Mouse (Mus musculus) liver, embryonic 15.5 days (tissue): ENCODE results near the gene Gm45799. TPM values are rescaled to one million over a fixed set of nuclear protein-coding genes. Genes with fewer than 3 reads are reported as not detected.

ENCODE experiments used
- ATAC-seq: fragments of 200-750 bp; cut with Nextera tagmentation; 2 replicates; pipeline ENCODE4 v1.8.0; 2017; ENCODE audit warnings: moderate number of reproducible peaks, mild to moderate bottlenecking, moderate library complexity; ENCODE audit not compliant: insufficient read depth
- H3K27ac ChIP-seq: fragments of 300-500 bp; sonication (generic); replicated peaks from 2 replicates; pipeline ENCODE4 v1.5.1; 2015; ENCODE audit warnings: mild to moderate bottlenecking, inconsistent platforms
- H3K27me3 ChIP-seq: fragments of 300-500 bp; sonication (generic); 2 replicates; pipeline ENCODE4 v1.6.1; 2015; ENCODE audit warnings: mild to moderate bottlenecking, inconsistent platforms
- H3K36me3 ChIP-seq: fragments of 300-500 bp; sonication (generic); replicated peaks from 2 replicates; pipeline ENCODE4 v1.6.1; 2015; ENCODE audit warnings: moderate library complexity, mild to moderate bottlenecking, inconsistent platforms
- H3K4me1 ChIP-seq: fragments of 300-500 bp; sonication (generic); replicated peaks from 2 replicates; pipeline ENCODE4 v1.6.1; 2015; ENCODE audit warnings: inconsistent platforms
- H3K4me2 ChIP-seq: fragments of 300-500 bp; sonication (generic); 2 replicates; pipeline ENCODE4 v1.6.1; 2015; ENCODE audit warnings: moderate library complexity, mild to moderate bottlenecking, inconsistent platforms
- H3K4me3 ChIP-seq: fragments of 300-500 bp; sonication (generic); replicated peaks from 2 replicates; pipeline ENCODE4 v1.5.1; 2015; ENCODE audit warnings: mild to moderate bottlenecking, inconsistent platforms
- H3K9ac ChIP-seq: fragments of 300-500 bp; sonication (generic); 2 replicates; pipeline ENCODE4 v1.6.1; 2015; ENCODE audit warnings: moderate library complexity, mild to moderate bottlenecking, inconsistent platforms
- H3K9me3 ChIP-seq: fragments of 300-500 bp; sonication (generic); replicated peaks from 2 replicates; pipeline ENCODE4 v1.6.1; 2016; ENCODE audit warnings: inconsistent platforms
- WGBS: fragments of 180-500 bp; shearing (Covaris S2); methylation state at CpG from one replicate; pipeline ENCODE4 v1.1.7; 2015; ENCODE audit warnings: mixed read lengths; ENCODE audit not compliant: insufficient replicate concordance; 5-methylcytosine and 5-hydroxymethylcytosine counted together
- polyA plus RNA-seq: library from polyadenylated mRNA; unstranded; fragments of >200 nt; fragmentation: Nextera tagmentation; extraction: Ambion mirVana; gene quantifications from 2 replicates; pipeline ENCODE4 v1.2.1, GENCODE M21; 2015

The Gm45799 gene
- 14.4 and 24.6 TPM in 2 replicates for polyA plus RNA-seq

DNA sequence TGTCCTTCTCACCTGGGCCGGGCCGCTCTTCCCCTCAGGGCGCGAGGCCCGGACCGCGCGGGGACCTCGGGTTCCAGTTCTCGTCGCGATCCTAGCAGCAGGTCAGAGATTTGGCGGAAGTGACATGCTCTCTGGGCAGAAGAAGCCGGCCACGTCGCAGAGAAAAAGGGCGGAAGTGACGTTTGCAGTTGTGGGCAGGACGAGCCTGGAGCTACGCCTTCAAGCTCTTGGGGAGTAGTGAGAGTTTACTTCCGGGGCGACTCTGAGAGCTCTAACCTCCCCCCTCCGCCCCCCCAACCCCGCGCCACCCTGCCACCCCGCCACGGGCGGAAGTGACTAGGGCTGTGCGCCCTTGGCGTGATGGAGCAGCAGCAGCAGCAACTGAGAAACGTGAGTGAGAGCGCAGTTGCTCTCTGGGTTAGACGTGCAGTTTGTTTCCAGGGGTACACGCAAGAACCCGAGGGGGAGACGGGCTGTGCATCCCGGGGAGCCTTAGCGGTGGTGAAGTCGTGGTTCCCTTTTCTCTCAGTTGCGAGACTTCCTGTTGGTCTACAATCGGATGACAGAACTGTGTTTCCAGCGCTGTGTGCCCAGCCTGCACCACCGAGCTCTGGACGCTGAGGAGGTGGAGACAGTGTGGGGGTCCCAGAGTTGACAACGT, at the start of gene Gm45799, which contains the start of gene Arfip2:
Gene Gm45799 (plus strand): TSS at position 320 of the 661 bp plus-strand sequence.
Gene Arfip2 (minus strand): TSS at position 184 of the 661 bp plus-strand sequence.
- Histone ChIP-seq H3K27me3 (no peaks in the 10 kb centered on the region), H3K4me2 (peak within 1 kb of the TSS; percentile 96), H3K4me3 (peak within 1 kb of the TSS; percentile 76), H3K27ac (peak within 1 kb of the TSS; percentile 80), H3K9me3 (no peaks in the 10 kb centered on the region), H3K4me1 (peaks cover 36% of the 10 kb centered on the region), H3K36me3 (peaks cover 27% of the 10 kb centered on the region), H3K9ac (peak within 1 kb of the TSS; percentile 67)
- peak; percentile 95 for ATAC-seq
- under 1% methylated on average over 45 of the region's 45 CpGs for WGBS

DNA sequence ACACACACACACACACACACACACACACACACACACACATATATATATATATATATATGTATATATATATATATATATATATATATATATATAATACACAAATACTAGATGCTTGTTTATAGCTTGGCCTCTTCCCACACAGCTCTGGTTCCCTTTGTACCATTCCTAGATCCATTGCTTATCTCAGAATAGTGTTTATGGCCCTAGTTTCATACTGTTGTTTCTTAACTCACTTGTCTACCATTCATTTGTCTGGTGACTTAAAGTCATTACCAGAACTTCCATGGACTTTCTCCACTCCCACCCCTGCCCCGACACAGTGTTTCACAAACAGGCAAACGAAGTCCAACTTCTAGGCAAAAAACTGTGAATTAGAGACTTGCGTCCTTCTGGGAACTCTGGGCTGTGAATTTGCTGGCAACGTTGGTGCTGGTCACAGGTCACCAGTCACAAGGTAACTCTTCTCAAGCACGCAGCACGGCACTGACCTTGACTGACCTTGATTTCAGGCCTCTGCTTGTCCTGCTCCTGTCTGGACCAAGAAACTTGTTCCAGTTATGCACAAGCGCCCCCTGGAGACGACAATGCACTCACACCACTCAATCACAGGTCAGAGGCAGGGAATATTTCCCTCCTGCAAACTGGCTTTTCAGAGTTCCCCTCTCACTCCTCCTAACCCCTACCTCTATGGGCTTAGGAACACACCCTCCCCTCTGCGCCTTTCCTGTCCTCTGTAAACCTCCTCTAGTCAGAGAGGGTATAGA, 37.3 kb upstream of the Gm45799 start:
- Histone ChIP-seq H3K9me3 (no peaks in the 10 kb centered on the region), H3K4me1 (no peaks in the 10 kb centered on the region), H3K36me3 (no peaks in the 10 kb centered on the region), H3K27me3 (no peaks in the 10 kb centered on the region), H3K9ac (no peak overlapping the region), H3K4me2 (no peak overlapping the region), H3K4me3 (no peak overlapping the region), H3K27ac (no peak overlapping the region)
- ATAC-seq, result 0 out of 2 replicates have a peak, but pooled peaks have one; percentile 40
- WGBS, result 29% methylated on average over 9 of the region's 9 CpGs

DNA sequence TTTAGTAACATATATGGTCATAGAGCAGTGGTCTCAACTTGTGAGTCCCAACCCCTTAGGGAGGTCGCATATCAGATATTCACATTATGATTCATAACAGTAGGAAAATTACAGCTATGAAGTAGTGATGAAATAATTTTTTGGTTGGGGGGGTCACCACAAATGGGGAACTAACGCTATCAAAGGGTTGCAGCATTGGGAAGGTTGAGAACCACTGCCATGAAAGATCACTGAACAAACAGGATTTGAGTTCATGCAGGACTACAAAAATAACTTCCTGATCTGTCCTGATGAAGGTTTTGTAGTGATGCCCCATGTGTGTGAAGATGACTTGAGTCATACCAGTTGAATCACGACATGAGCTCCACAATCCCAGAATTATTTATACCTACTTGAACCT, 31.9 kb upstream of the Gm45799 start:
- Histone ChIP-seq H3K36me3 (peaks cover 7% of the 10 kb centered on the region), H3K27ac (no peak overlapping the region), H3K4me2 (no peak overlapping the region), H3K9me3 (no peaks in the 10 kb centered on the region), H3K9ac (no peak overlapping the region), H3K4me1 (no peaks in the 10 kb centered on the region), H3K27me3 (no peaks in the 10 kb centered on the region), H3K4me3 (no peak overlapping the region)
- 43% methylated on average over 3 of the region's 3 CpGs for WGBS
- no peak for ATAC-seq

DNA sequence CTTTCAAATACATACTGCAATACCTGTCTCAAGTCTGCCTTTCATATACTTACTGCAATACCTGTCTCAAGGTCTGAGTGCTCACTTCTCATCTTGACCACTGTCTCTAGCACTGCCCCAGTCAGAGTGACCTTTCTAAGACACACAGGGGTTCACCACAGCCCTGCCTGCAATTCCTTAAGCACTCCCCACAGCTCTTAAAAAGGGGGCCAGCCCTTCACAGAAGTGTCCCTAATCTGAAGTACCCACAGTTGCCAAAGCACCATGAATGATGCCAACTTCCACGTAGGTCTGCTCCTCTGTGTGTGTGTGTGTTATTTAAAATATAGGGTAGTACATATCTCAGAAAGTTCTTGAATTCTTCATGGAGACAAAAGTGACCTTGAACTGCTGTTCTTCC, 28.6 kb upstream of the Gm45799 start:
- no peaks in the 10 kb centered on the region for H3K9me3 ChIP-seq
- H3K4me3 ChIP-seq, result no peak overlapping the region
- no peaks in the 10 kb centered on the region for H3K4me1 ChIP-seq
- no peaks in the 10 kb centered on the region for H3K27me3 ChIP-seq
- no peak overlapping the region for H3K4me2 ChIP-seq
- no peak overlapping the region for H3K9ac ChIP-seq
- H3K27ac ChIP-seq, result no peak overlapping the region
- peaks cover 7% of the 10 kb centered on the region for H3K36me3 ChIP-seq
- WGBS, result 49% methylated on average over 1 of the region's 1 CpGs
- ATAC-seq, result no peak

DNA sequence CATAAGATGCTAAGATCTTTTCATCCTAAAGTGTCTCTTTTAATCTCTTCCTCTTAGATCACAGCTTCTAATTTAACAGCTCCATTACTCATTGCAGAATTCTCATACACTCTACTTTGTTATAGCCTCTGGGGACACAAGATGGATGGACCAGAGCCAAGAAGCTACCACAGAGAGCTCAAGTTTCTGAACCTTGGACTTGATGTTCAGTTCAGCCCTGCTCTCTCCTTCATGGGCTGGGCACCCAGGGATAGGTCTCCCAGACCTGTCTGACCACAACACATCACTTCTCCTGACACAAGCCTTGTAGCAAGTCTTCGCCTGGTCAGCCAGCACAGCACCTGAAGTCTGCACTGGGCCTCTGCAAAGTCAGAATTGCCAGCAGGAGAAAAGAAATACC, 26.0 kb upstream of the Gm45799 start:
- no peak overlapping the region for H3K9ac ChIP-seq
- no peaks in the 10 kb centered on the region for H3K27me3 ChIP-seq
- no peak overlapping the region for H3K4me2 ChIP-seq
- no peaks in the 10 kb centered on the region for H3K9me3 ChIP-seq
- peaks cover 7% of the 10 kb centered on the region for H3K36me3 ChIP-seq
- no peak overlapping the region for H3K27ac ChIP-seq
- ATAC-seq, result no peak
- 62% methylated on average over 1 of the region's 1 CpGs for WGBS
- H3K4me3 ChIP-seq, result no peak overlapping the region
- no peaks in the 10 kb centered on the region for H3K4me1 ChIP-seq

DNA sequence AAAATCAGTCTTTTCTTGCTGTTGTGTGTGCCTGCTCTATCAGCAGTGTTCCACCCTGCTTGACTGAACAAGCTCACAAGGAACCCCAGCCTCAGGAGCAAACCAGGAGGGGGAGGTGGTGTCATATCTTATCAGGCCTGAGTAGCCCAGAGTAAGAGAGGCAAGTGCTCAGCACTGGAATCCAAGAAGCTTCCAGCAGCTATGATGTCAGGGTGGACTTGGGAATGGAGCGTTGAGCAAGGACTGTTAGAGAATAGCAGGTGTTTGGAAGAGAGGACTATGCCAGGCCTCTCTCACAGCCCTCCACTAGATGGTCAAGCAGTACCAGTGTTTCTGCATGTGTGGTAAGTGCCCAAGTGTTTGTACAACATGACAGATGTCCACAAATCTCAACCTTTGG, 24.6 kb upstream of the Gm45799 start:
- Histone ChIP-seq H3K9me3 (no peaks in the 10 kb centered on the region), H3K4me2 (no peak overlapping the region), H3K4me3 (no peak overlapping the region), H3K9ac (no peak overlapping the region), H3K27ac (no peak overlapping the region), H3K36me3 (peaks cover 6% of the 10 kb centered on the region), H3K4me1 (no peaks in the 10 kb centered on the region), H3K27me3 (no peaks in the 10 kb centered on the region)
- 56% methylated on average over 1 of the region's 1 CpGs for WGBS
- no peak for ATAC-seq

DNA sequence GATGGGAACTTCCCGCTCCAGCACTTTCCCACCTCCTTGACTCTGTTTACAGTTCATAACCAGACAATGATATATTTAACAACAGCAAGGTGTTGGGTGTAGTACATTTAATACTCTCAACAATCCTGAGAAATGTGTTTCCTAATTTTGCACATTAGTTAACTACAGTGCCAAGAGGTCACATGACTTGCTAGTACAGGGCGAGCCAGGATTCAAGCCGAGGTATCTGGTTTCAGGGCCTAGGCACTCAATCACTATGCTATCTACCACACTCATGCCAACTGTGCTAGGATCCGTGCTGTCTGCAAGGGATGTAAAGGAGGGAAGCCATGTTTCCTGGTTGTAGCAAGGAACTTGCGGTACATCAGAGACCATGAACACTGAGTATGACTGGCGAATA, 23.8 kb upstream of the Gm45799 start:
- Histone ChIP-seq H3K9me3 (no peaks in the 10 kb centered on the region), H3K4me1 (no peaks in the 10 kb centered on the region), H3K4me2 (no peak overlapping the region), H3K27ac (no peak overlapping the region), H3K9ac (no peak overlapping the region), H3K36me3 (no peaks in the 10 kb centered on the region; the same call in 1 of the 2 replicates), H3K4me3 (no peak overlapping the region), H3K27me3 (no peaks in the 10 kb centered on the region)
- no peak for ATAC-seq
- WGBS, result 64% methylated on average over 6 of the region's 6 CpGs

DNA sequence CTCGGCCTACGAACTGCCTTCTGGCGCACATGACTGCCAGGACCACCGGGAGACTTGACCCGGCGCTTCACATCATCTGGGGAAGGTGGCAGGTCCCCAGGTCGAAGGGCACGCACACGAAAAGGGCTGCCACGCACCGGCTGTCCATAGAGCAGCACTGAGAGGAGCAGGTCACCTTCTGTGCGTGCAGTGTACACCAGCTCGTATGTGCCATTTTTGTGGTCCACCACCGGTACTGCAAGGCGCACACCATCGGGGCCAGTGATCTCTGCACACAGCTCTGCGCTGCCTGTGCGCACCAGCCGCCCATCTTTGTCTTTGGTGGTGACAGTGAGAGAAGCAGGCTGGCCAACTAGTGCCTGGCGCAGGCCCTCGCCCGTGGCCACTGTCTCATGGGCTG, 22.5 kb upstream of the Gm45799 start:
- no peaks in the 10 kb centered on the region for H3K4me1 ChIP-seq
- ATAC-seq, result no peak
- no peaks in the 10 kb centered on the region; the same call in 1 of the 2 replicates for H3K36me3 ChIP-seq
- no peak overlapping the region for H3K9ac ChIP-seq
- no peak overlapping the region for H3K4me2 ChIP-seq
- no peak overlapping the region for H3K4me3 ChIP-seq
- no peak overlapping the region for H3K27ac ChIP-seq
- WGBS, result 84% methylated on average over 22 of the region's 22 CpGs
- H3K27me3 ChIP-seq, result no peaks in the 10 kb centered on the region
- no peaks in the 10 kb centered on the region for H3K9me3 ChIP-seq

DNA sequence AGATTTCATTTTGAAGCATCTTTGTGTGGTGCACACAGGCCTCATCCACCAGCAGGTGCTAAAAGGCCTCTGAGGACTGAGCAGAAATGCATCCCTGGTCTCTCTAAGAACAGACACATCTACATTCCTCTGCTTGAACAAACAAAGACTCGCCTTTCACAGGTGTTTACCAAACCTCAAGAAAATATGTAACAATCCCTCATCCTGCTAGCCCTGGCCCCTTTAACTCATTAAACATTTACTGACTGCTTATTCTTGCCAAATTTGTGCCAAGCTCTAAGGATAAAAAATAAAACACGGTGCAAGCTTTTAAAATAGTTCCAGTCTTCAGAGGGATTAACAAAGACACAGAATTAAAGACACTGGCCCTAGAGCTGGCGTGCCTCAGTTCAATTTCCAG, 20.7 kb upstream of the Gm45799 start:
- H3K9ac ChIP-seq, result no peak overlapping the region
- H3K9me3 ChIP-seq, result no peaks in the 10 kb centered on the region
- 68% methylated on average over 3 of the region's 3 CpGs for WGBS
- no peak overlapping the region for H3K27ac ChIP-seq
- no peaks in the 10 kb centered on the region for H3K4me1 ChIP-seq
- H3K36me3 ChIP-seq, result no peaks in the 10 kb centered on the region; the same call in 1 of the 2 replicates
- ATAC-seq, result no peak
- H3K4me3 ChIP-seq, result no peak overlapping the region
- H3K4me2 ChIP-seq, result no peak overlapping the region
- no peaks in the 10 kb centered on the region for H3K27me3 ChIP-seq

DNA sequence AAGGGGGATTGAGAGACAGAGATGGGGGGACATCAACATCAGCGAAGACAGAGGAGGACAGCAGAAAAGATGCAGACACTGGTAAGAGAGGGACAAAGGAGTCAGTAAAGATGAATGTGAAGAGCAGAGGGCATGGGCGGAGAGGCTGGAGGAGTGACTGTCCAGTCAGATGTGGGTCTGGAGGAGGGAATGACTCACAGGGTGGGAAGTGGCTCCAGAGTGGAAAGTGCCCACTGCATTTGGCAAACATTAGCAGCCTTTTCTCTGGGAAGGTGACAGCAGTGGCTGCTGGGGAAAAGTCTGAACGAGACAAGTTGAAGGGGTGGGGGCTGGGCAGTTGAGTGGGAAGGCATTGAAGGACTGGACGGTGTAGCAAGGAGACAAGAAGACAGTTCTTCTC, 19.3 kb upstream of the Gm45799 start:
- Histone ChIP-seq H3K4me2 (no peak overlapping the region), H3K9ac (no peak overlapping the region), H3K27ac (no peak overlapping the region), H3K4me3 (no peak overlapping the region), H3K9me3 (no peaks in the 10 kb centered on the region), H3K4me1 (no peaks in the 10 kb centered on the region), H3K36me3 (no peaks in the 10 kb centered on the region; the same call in 1 of the 2 replicates), H3K27me3 (no peaks in the 10 kb centered on the region)
- ATAC-seq, result no peak
- WGBS, result 68% methylated on average over 4 of the region's 4 CpGs

DNA sequence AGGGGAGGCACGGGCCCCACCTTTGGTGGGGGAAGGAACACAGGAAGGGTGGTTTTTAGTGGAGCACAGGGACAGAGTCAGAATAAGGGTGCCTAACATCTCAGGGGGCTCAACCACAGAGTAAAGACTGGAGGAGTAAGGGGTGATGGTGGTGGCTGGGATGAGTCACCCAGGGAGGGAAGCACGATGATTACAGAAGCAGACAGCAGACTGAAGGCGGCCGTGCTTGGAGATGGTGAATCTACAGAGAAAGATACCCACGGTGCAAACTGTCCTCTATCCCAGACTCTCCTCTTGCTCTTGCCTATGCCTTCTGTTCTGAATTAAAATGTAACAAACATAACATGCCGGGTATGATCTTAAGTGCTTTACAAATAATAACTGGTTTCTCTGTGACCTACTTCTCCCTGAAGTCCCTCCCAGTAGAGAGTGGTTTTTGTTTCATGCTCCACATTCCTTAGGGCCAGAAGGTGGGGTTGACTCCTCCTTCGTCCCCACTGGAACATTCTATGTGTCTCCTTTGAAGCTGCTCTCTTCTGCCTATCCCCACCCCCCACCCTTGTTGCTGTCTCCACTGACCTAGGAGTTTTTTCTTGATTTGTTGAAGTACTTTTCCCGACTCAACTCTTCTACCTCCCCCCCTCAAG, 18.6 kb upstream of the Gm45799 start:
- Histone ChIP-seq H3K36me3 (no peaks in the 10 kb centered on the region; the same call in 1 of the 2 replicates), H3K4me3 (no peak overlapping the region), H3K4me1 (no peaks in the 10 kb centered on the region), H3K9ac (no peak overlapping the region), H3K9me3 (no peaks in the 10 kb centered on the region), H3K27me3 (no peaks in the 10 kb centered on the region), H3K4me2 (no peak overlapping the region), H3K27ac (no peak overlapping the region)
- ATAC-seq, result no peak
- WGBS, result 66% methylated on average over 8 of the region's 8 CpGs
